Mouse (Mus musculus) spleen, postnatal 10 days (tissue): ENCODE data around the gene Reg3g.
"Not testable (repeated sequence)": the region's sequence is repeated elsewhere in the genome, so short reads cannot be mapped to it uniquely, and the experiment has no call there.

Experiments used
- DNase-seq, 2 experiments: peaks; one replicate each; pipeline ENCODE4 v3.0.0; 2021 to 2022; ENCODE audit warnings: low spot score in 2 of 2

Reg3g gene

DNA sequence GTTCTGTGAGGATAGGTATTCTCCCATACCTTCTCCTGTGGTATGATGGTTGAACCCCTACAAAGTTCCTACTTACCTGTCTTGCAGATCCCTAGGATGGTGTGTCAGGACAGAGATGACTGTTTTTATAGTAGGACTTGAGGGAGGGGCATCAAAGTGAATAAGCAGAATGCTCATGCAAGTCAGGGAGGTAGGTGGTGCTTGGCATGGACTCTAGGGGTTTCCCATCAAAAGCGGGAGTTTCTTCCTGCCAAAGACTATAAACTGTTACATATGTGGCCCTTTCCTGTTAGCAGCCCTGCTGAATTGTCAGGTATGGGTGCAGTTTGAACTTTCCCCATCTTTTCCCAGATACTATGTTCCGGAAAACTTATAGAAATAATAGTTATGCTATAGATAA, at the start of gene Reg3g:
Gene Reg3g (minus strand): TSS at position 101 of the 400 bp plus-strand sequence.
- no peak for DNase-seq

DNA sequence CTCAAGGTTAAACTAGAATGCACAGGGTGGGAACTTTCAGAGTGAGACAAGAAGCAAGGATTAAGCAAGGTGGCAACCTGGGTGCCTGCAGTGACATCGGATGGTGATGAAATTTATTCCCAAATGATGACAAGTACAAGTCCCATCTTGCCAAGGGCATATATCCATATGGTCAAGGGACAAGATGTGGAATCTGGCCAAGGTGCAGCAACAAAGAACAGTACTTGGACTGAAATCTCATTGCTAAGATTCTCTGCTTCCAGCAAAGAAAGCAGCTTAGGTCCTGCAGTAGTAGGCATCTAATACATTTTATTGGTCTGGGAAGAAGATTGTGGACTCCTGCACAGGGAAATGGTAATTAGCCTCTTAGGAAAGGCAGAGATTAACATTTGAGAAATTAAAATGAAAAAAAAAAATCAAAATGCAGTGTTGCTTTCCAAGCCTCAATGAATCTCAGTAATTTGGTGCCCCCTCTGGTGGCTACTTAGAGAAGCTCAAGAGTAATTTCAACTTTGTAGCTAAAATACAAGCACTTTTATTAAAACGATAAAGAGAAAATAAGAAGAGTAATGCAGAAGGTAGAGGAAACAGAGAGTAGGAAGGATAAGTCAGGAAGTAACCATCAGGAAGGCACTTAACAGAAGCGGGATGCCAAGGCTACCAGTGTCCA, 47.2 kb upstream of the Reg3g start:
- DNase-seq: no peak

DNA sequence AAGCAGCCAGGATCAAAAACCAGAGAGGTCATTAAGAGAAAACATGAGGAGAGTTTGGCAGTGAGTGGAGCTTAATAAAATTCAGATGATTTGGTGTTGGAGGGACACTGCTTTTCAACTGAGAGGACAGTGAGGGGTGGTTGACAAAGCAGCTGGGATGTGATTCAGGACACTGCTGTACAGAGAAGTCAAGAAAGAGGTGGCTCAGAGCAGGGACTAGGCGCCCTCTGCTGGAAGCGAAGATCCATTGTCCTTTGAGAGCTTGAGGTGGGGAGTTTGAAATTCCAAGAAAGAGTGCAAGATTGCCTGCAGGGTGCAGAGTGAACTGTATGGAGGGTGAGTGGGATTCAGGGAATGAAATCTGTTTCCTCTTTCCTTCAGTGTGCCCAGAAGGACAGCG, 44.2 kb upstream of the Reg3g start:
- DNase-seq: no peak

DNA sequence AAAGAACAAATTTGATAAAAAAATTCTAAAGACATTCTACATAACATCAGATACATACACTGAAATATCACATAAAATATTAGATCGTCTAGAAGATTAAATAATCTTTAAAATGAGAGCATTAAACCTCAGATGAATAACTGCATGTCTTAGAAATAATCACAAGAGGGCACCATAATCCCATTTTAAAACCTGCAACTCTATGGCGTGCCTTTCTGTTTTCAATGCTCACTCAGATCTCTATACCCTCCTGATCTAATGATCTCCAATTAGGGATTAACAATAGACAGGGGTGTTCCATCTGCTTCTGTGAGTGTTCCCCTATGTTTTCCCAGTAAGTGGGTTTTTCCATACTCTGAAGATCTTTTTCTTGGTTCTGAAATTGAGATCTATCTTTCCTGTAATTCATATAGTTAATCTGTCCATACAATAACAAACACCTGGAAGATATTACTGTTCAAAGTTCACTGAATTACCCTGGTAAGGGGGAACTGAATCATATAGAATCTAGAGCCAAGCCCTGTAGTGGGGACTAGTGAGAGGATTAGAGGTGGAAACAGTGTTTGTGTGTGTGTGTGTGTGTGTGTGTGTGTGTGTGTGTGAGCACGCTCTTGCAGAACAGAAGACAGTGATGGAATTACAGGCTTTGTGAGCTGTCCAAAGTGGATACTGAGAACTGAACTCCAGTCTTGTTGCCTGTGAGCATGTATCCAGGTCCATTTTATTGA, 41.7 kb upstream of the Reg3g start:
- DNase-seq: no peak

- DNase-seq: no peak
Measured at GRCm38 (mm10) chr6:78505745-78506144, 37.1 kb upstream of the Reg3g start.

- DNase-seq: no peak
Measured at GRCm38 (mm10) chr6:78494633-78495032, 26.0 kb upstream of the Reg3g start.

DNA sequence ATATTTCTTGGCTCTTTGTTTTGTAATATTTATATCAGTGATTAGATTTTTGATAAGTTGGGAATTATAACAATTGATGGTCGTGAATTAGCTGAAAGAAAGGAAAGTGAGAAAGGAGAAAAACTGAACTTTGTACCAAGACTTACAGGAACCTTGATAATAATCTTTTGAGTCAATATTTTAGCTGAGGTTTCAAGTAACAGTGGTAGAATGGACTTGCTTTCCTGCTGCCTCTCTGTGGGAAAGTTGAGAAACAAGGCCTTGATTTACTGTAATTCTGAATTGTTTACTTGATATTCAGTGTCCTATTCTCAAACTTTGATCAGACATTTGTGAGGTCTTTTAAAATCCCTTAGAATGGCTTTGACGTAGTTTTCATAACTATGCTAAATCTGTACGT, 615 bp upstream of the Reg3g start:
- DNase-seq: no peak

DNA sequence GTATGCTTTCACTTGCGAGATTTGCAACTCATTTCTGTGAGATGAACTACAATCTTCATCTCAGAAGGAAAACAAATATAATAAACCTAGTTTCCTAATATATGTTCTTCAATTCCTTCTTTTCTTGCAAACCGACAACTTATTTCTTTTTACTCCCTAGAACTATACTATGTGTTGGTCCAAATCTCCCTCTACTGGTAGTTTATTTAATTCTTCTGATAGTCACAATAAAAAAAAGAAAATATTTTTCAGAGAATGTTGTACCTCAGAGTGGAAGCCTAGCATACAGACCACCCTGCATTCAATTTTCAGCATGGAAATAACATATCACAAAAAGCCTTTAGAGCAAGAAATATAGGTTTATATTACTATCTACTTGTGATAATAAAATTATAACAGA, 5.4 kb downstream of the Reg3g start:
- DNase-seq: no peak

DNA sequence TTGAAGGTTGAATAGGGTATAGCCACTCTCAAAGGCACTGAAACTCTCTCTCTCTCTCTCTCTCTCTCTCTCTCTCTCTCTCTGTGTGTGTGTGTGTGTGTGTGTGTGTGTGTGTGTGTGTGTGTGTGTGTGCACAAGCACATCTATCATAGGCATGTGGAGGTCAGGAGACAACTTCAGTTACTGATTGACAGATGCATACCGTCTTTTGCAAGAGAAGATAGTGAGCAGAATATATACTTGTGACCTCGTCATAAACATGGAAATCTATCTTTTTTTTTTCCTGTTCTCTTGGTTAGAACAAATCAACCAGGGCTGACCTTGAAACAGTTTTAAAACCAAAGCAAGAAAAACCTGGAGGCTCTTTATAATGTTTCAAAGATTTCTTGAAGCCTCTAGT, 6.3 kb downstream of the Reg3g start:
- no peak for DNase-seq

- DNase-seq: no peak
Measured at GRCm38 (mm10) chr6:78460191-78460825, 8.4 kb downstream of the Reg3g start.

GRCm38 (mm10) chr6:78452804-78453203, 15.9 kb downstream of the Reg3g start:
- DNase-seq: no peak

- DNase-seq: no peak
Measured at GRCm38 (mm10) chr6:78448409-78448808, 20.3 kb downstream of the Reg3g start.

DNA sequence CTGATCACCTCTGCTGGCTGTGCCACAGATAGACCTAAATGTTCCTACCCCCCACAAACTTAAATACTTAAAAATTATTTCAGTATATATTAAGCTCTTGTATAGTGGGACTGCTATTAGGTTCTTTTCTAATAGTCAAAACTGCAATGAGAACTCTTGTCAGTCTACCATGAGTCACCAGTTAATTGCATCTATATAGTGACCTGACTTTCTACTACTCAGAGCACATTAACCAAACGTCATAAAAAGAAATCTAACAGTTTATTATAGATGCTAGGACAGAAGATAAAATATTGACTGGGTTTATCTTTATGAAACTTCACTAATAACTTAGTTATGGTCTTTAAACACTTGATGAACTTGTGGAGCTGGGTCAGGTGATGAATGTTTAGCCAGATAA, 21.5 kb downstream of the Reg3g start:
- DNase-seq: no peak

- DNase-seq: no peak
Measured at GRCm38 (mm10) chr6:78425497-78425896, 43.2 kb downstream of the Reg3g start.

- not testable (repeated sequence) for DNase-seq
Measured at GRCm38 (mm10) chr6:78422411-78422810, 46.3 kb downstream of the Reg3g start, which contains the start of gene Reg1. Reg1 (plus strand) TSS chr6:78422711.
